Mouse (Mus musculus) ovary, adult 18-20 months (tissue): ENCODE results near the gene Olfr15.
"Not testable (repeated sequence)": the region's sequence is repeated elsewhere in the genome, so short reads cannot be mapped to it uniquely, and the experiment has no call there.

ENCODE experiments used
- DNase-seq: peaks from one replicate; pipeline ENCODE4 v3.0.0; 2022; ENCODE audit warnings: low spot score, mixed read lengths

Gene Olfr15

GRCm38 (mm10) chr16:3830588-3831109 lies at the start of gene Olfr15:
TSS of gene Olfr15 (plus strand) at chr16:3830878.
- DNase-seq, result no peak

GRCm38 (mm10) chr16:3781237-3781636 lies 49.4 kb upstream of the Olfr15 start:
- DNase-seq, result no peak

GRCm38 (mm10) chr16:3788394-3788793 lies 42.3 kb upstream of the Olfr15 start:
- no peak for DNase-seq

- no peak for DNase-seq
These were observed 22.5 kb upstream of the Olfr15 start for GRCm38 (mm10) chr16:3808176-3808575.

GRCm38 (mm10) chr16:3814667-3815066 lies 16.0 kb upstream of the Olfr15 start:
- not testable (repeated sequence) for DNase-seq

GRCm38 (mm10) chr16:3820202-3820601 lies 10.5 kb upstream of the Olfr15 start:
- peak; percentile 11 for DNase-seq

- no peak for DNase-seq
These were observed 2.7 kb upstream of the Olfr15 start for GRCm38 (mm10) chr16:3828021-3828420.

GRCm38 (mm10) chr16:3829727-3830126 lies 951 bp upstream of the Olfr15 start:
- DNase-seq, result no peak

- no peak for DNase-seq
These were observed 4.8 kb downstream of the Olfr15 start for GRCm38 (mm10) chr16:3835461-3835860.

GRCm38 (mm10) chr16:3839157-3839885 lies 8.6 kb downstream of the Olfr15 start:
- DNase-seq, result no peak

GRCm38 (mm10) chr16:3842989-3843388 lies 12.3 kb downstream of the Olfr15 start:
- no peak for DNase-seq

GRCm38 (mm10) chr16:3843796-3844195 lies 13.1 kb downstream of the Olfr15 start:
- DNase-seq, result no peak

GRCm38 (mm10) chr16:3846711-3847518 lies 16.2 kb downstream of the Olfr15 start, which contains the start of gene Zfp174:
TSS of gene Zfp174 (plus strand) at chr16:3847268.
- peak; percentile 93 for DNase-seq

GRCm38 (mm10) chr16:3847871-3848270 lies 17.2 kb downstream of the Olfr15 start:
- no peak for DNase-seq

- DNase-seq, result no peak
These were observed 17.7 kb downstream of the Olfr15 start for GRCm38 (mm10) chr16:3848416-3848815.

GRCm38 (mm10) chr16:3851301-3851700 lies 20.6 kb downstream of the Olfr15 start:
- peak; percentile 52 for DNase-seq

GRCm38 (mm10) chr16:3852586-3852985 lies 21.9 kb downstream of the Olfr15 start:
- no peak for DNase-seq

- DNase-seq, result no peak
These were observed 23.9 kb downstream of the Olfr15 start for GRCm38 (mm10) chr16:3854437-3855182.

- DNase-seq, result no peak
These were observed 25.1 kb downstream of the Olfr15 start for GRCm38 (mm10) chr16:3855776-3856175.

- DNase-seq, result no peak
These were observed 28.6 kb downstream of the Olfr15 start for GRCm38 (mm10) chr16:3859254-3859653.

- no peak for DNase-seq
These were observed 41.1 kb downstream of the Olfr15 start for GRCm38 (mm10) chr16:3871815-3872214.
